Mouse (Mus musculus) embryo, embryonic 10 days (tissue): Measurements from ENCODE around the gene Krt79.

ENCODE experiments used
- DNase-seq: peaks from one replicate; pipeline ENCODE4 v3.0.0-alpha.2; 2015; ENCODE audit warnings: low spot score

The Krt79 gene

DNA sequence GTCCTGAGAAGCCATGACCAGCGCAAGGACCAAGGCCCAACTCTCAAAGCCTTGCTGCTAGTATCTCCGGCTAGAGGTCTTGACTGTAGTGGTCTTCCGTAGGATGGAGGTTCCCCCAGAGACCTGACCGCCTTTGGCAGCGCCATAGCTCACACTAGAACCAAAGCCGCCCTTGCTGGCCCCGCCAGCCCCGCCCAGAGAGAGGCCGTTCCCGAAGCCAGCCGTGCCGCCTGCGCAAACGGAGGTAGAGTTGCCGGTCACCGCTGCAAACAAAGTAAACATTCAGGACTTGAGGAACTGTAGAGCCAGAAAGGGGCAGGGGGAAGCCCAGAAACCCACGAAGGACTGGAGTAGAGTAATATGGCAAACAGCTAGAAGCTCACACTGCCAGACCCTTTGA, 10.5 kb downstream of the Krt79 start:
- peak; percentile 24 for DNase-seq

DNA sequence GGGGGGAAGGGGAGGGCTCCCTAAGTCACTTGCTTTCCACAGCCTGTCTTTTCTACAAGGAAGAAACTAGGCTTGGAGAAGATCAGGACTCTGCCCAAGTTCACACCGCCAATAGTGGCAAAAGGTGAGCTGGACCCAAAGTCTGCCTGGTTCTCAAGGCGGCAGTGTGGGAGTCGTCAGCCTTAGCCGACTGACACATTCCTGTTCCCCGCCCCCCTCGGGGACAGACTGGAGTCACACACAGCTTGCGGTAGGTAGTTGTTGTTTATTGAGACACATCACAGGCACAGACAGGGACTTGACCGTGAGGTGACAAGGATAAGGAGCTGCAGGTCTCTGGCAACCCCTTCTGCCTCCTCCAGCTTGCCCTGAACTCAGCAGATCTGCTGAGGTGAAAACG, 11.0 kb downstream of the Krt79 start:
- peak; percentile 23 for DNase-seq

DNA sequence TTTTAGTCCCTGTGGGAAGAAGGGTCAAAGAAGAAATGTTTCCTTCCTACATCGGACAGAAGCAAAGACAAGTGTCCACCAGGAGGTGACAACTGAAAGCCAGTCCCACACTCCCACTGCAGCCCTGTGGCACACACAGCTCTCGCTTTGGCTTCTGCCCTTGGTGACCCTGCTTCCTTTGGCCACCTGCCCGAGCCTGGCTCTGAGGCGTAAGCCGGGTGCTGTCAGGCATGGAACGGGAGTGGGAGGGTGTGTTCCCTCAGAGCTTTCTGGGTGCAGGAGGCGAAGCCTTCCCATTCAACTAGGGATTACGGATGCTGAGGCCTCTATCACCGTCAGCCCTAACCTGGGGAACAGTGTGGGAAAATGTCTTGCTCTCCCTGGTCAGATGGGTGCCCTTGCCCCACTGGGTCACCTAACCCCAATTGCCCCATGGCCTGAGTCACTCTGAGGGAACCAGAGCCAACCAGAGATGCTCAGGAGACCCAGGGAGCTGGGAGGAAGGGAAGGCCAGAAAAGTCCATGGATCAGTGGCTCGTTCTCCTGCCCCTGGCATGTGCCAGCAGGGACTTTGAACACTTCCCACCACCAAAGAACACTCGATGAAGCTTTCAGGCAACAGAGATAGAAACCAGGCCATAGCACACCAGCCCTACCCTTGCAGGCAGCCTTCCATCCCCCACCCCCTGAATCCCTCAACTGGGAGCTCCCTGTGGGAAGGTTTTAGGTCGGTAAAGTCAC, 12.6 kb downstream of the Krt79 start:
- DNase-seq, result no peak

DNA sequence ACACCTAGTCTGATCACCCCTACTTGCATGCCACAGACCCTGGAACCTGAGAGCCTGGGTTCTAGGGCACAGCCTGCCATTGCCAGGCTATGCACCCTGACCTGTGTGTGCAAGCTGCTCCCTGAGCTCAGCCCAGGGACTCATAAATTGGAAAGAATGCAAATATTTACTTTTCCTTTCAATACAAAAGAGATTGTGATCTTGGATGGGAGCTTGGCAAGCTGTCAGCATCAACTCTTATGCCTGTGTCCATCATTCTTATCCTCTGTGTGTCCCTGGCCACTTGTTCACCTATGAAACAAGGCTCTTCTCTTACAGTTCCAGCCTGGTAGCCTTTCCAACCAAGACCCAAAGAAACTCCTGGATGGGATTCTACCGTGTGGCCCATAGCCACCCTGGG, 15.1 kb downstream of the Krt79 start:
- no peak for DNase-seq

DNA sequence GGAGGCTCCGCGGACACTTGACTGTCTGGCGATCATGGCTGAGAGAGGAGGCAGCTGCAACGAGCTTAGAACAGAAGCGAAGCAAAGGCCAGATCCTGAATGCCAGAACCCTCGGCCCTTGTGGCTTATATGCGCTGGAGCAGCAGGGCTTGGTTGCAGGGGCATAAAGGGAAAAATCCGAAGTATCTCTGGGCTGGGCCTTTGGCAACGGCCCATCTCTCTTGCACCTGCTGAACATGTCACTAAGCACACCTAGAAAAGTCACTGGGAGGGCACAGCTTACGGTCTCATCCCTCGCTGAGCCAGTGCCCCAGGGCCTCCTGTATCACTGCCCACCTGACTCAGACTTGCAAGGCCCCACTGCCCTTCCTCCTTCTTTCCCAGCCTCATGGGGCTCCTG, 15.5 kb downstream of the Krt79 start, which contains the start of gene Krt4:
TSS of gene Krt4 (minus strand) at position 101 of the 400 bp plus-strand sequence.
- DNase-seq, result no peak

DNA sequence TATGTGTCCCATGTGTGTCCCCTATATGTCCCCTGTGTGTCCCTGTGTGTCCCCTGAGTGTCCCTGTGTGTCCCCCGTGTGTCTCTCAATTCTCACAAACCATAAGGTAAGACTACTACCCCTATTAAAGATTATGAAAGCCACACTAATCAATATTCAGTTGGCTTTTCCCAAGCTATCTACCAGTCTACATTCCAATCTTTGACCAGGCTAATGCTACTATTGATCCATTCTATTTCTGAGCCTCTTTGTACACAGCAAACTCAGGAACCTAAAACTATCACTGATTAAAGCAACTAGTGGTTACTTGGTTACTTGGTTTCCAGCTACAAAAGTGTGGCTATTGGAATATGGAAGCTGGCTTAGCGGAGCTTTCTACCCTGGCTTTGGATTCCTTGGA, 17.8 kb downstream of the Krt79 start:
- DNase-seq, result no peak

DNA sequence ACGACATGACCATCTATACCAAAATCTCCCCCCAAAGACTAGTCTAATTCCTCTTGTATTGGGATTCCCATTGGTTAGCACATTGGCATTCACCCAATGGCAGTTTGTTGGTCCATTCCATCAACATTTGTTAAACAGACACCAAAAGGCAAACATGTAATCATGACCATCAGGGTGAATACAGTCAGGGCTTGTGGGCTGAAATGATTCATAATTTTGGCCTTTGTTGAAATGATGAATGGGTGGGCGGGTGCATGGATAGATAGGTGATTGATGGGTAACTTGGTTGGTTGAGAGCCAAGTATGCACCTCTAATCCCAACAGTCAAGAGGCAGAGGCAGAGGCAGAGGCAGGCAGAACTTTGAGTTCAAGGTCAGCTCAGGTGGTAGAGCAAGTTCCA, 24.1 kb downstream of the Krt79 start:
- DNase-seq, result no peak

DNA sequence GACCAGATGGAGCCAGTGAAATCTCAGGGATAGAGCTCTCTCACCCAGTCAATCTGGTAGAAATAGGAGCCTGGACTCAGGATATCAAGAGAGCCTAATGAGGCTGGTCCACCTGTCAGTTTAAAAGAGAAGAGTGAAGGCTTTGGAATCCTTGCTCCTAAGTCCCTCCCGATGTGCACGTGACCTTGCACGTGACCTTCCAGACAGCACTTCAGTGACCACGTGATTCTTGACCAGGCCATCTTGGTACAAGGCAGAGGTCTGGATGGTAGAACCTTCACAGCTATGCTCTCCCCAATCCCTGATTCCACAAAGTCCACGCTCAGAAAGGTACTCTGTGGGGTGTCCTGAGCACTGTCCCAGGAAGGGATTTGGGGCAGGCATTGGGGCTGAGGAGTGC, 35.3 kb downstream of the Krt79 start:
- no peak for DNase-seq

DNA sequence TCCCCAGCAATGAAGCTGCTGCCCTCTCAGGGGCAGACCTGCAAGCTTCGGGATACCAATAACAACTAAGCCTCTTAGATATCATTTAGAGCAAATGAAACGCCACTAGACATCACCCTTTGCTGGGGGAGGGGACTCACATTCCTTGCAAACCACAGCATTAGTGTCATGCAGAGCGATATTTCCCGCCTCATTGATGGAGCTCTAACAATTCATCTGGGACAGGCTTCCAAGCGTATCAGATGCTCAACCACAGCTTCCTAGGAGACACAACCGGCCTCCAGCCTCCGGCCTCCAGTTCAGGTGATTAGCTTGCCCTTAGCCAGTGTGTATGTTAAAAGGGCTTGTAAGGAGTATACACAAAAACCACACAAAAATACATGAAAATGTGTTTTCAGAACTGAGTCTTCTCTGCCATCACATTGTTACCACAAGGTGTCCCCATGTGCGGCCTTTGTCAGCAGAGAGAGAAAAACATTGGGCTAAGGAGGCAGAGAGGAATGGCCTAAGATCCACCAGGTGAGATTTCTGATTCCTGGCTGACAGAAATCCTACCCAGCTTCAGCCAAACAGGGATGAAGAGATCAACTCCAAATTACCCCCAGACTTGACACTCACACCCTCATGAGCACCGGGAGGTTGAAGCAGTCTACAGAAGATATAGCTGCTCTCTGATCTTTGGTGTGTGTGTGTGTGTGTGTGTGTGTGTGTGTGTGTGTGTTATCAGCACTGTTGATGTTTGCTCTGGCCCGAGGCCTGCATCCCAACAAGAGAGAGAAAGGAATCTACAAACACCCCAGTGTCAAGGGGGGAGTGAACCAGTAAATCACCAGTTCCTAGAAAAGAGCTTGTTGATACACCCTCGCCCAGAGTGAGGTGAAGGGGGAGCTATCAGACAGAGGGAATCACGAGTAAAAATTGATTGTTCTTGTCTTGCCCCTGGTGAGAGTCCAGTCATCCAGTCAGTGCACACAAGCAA, 37.7 kb downstream of the Krt79 start:
- peak; percentile 9 for DNase-seq

DNA sequence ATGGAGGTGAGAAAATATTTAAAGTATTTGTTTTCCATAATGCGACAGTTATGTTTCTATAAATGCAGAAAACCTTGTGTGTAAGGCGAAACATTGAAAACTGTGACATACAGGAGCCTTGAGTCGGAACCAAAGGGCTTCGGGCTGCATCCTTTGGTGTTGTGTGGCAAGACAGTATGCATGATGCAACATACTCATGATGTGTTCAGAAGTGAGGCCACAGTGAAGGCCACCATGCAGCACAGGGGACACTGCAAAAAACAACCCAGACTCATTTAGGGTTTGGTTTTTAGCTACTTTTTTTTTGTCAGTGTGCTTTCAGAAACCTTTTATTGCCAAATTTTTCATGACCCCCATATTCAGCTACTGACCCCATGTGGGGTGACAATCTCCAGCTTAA, 44.9 kb downstream of the Krt79 start:
- DNase-seq, result no peak

DNA sequence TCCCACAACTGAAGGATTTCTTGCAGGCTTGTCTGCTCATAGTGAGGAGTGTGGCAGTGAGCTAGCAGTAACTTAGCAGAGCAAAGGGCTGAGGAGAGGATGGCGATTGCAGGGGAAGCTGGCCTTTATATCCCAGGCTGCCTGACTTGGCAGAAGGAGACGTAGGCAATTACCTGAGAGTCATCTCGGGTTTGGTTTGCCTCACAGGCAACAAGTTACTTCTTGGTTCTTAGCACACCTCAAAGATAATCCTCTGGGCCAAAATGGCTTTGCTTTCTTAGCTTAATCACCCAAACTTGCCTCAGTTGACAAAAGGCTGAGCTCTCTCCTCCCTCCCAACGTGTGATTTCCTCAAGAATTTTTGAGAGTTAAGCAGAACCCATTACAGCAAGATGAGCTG, 47.3 kb downstream of the Krt79 start, which contains the start of gene Krt76:
TSS of gene Krt76 (minus strand) at position 101 of the 400 bp plus-strand sequence.
- no peak for DNase-seq

DNA sequence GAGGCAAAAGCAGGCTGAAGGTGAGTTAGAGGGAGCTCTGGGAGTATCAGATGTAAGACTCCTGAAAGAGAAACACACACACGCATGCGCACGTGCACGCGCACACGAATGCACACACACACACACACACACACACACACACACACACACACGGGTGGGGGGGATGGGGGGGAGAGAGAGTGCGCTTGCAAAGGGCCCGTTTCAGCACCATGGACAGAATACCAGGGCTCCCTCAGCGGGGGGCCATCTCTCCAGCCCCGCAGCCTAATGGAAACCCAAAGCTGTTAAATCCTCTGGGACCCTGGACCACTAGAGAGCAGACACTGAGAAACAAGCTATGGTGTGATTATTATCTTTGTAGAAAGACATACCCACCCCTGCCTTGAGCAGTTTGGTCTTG, 60.3 kb downstream of the Krt79 start:
- DNase-seq, result peak; percentile 51
